Mouse (Mus musculus) gastrocnemius, postnatal 10 days (tissue): Measurements from ENCODE around the gene Tmem106c. TPM values are rescaled to one million over a fixed set of nuclear protein-coding genes. Genes with fewer than 3 reads are reported as not detected.

ENCODE experiments used
- DNase-seq: peaks from one replicate; pipeline ENCODE4 v3.0.0; 2021; ENCODE audit warnings: mixed read lengths
- long read RNA-seq, 2 experiments: library from polyadenylated mRNA; stranded (forward); transcript quantifications; one replicate each; pipeline ENCODE4 v2.0.0; 2021
- total RNA-seq, 2 experiments: library from RNA; stranded (reverse); gene quantifications; 2 replicates each; pipeline ENCODE4 v1.2.3; 2021

Tmem106c gene
- 10 to 100 TPM; 14.4 to 17.7 TPM for total RNA-seq
- long read RNA-seq, experiment 1, transcript Tmem106c-201 (8 exons, 1,623 nt), result major isoform, 9 of 25 reads
- long read RNA-seq, experiment 1, transcript Tmem106c-202 (8 exons, 1,455 nt), result major isoform, 9 of 25 reads
- long read RNA-seq, experiment 1, partial matches to known transcripts, result 1 of 25 reads
- long read RNA-seq, experiment 1, other reads (novel, unspliced or antisense), result 6 of 25 reads
- long read RNA-seq, experiment 2, transcript Tmem106c-201 (8 exons, 1,623 nt), result minor isoform, 8 of 26 reads
- long read RNA-seq, experiment 2, transcript Tmem106c-202 (8 exons, 1,455 nt), result major isoform, 15 of 26 reads
- long read RNA-seq, experiment 2, partial matches to known transcripts, result 0 of 26 reads
- long read RNA-seq, experiment 2, other reads (novel, unspliced or antisense), result 3 of 26 reads

- DNase-seq, result peak; percentile 94
Observed at GRCm38 (mm10) chr15:97963989-97964835, at the start of gene Tmem106c. Gene Tmem106c, plus strand, starts transcription at chr15:97964200.

GRCm38 (mm10) chr15:97914331-97914747 lies 49.7 kb upstream of the Tmem106c start:
- no peak for DNase-seq

- no peak for DNase-seq
Observed at GRCm38 (mm10) chr15:97917994-97918393, 46.0 kb upstream of the Tmem106c start.

- DNase-seq, result no peak
Observed at GRCm38 (mm10) chr15:97919217-97919616, 44.8 kb upstream of the Tmem106c start.

- DNase-seq, result no peak
Observed at GRCm38 (mm10) chr15:97920306-97920705, 43.7 kb upstream of the Tmem106c start.

- no peak for DNase-seq
Observed at GRCm38 (mm10) chr15:97921796-97922195, 42.2 kb upstream of the Tmem106c start.

GRCm38 (mm10) chr15:97922421-97922820 lies 41.6 kb upstream of the Tmem106c start:
- no peak for DNase-seq

GRCm38 (mm10) chr15:97927018-97927417 lies 37.0 kb upstream of the Tmem106c start:
- no peak for DNase-seq

- DNase-seq, result no peak
Observed at GRCm38 (mm10) chr15:97927821-97928220, 36.2 kb upstream of the Tmem106c start.

GRCm38 (mm10) chr15:97929259-97929824 lies 34.7 kb upstream of the Tmem106c start:
- no peak for DNase-seq

GRCm38 (mm10) chr15:97932441-97932840 lies 31.6 kb upstream of the Tmem106c start:
- DNase-seq, result no peak

GRCm38 (mm10) chr15:97938580-97938979 lies 25.4 kb upstream of the Tmem106c start:
- no peak for DNase-seq

GRCm38 (mm10) chr15:97940088-97940487 lies 23.9 kb upstream of the Tmem106c start:
- no peak for DNase-seq

- no peak for DNase-seq
Observed at GRCm38 (mm10) chr15:97941306-97941705, 22.7 kb upstream of the Tmem106c start.

GRCm38 (mm10) chr15:97942538-97942937 lies 21.5 kb upstream of the Tmem106c start:
- no peak for DNase-seq

- no peak for DNase-seq
Observed at GRCm38 (mm10) chr15:97943356-97943755, 20.6 kb upstream of the Tmem106c start.

- DNase-seq, result no peak
Observed at GRCm38 (mm10) chr15:97944919-97945574, 19.0 kb upstream of the Tmem106c start.

GRCm38 (mm10) chr15:97945656-97946315 lies 18.2 kb upstream of the Tmem106c start:
- DNase-seq, result no peak

GRCm38 (mm10) chr15:97948720-97949119 lies 15.3 kb upstream of the Tmem106c start:
- DNase-seq, result no peak

GRCm38 (mm10) chr15:97949706-97950105 lies 14.3 kb upstream of the Tmem106c start:
- no peak for DNase-seq

GRCm38 (mm10) chr15:97950240-97950639 lies 13.8 kb upstream of the Tmem106c start:
- DNase-seq, result no peak
